Mouse (Mus musculus): ENCODE data around the gene Cdk19. TPM values are rescaled to one million over a fixed set of nuclear protein-coding genes. Genes with fewer than 3 reads are reported as not detected.

The Cdk19 gene
- polyA plus RNA-seq, 1 experiment from 2014 or later, result 7.3 TPM

DNA sequence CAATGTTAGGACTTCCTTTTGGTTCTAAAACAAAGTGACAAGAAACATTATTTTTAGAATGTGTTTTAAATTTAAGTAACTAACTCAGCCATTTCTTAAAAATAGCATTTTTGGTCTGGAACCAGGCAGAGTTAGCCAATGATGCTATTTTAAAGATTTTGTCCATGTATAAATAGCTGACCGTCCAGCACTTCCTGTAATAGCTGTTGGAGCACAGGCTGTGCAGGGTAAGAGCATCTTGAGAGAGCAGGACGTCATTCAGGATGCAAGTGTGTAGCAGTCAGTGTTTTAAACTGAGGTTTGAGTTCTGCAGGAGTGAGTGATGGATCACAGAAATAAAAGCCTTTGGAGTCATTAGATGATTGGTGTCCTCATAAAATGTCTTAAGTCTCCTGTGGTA lies 18.8 kb downstream of the Cdk19 start:
- Histone ChIP-seq H3K4me3 (replicated peaks; ENCODE audit: low read depth, low read length) (no peak overlapping the region), H3K4me1 (replicated peaks; ENCODE audit: insufficient read depth, low read length) (peaks cover 5% of the 10 kb centered on the region; the same call in 1 of the 2 replicates), H3K9ac (ENCODE audit: low read depth, low read length) (no peak overlapping the region), H3K27me3 (ENCODE audit: insufficient read depth, low read length) (no peaks in the 10 kb centered on the region), H3K36me3 (ENCODE audit: insufficient read depth, low read length) (no peaks in the 10 kb centered on the region), H3K4me2 (ENCODE audit: low read length) (no peak overlapping the region), H3K27ac (no peak overlapping the region), H3K9me3 (replicated peaks; ENCODE audit: low read length) (no peaks in the 10 kb centered on the region)
- no peak for TF ChIP-seq CTCF (IDR thresholded peaks at IDR 0.05; ENCODE audit: low read depth)
- ATAC-seq (replicated peaks; ENCODE audit: low FRiP score, low read depth) (no peak), DNase-seq (ENCODE audit: low spot score) (no peak)
- WGBS, result 45% methylated on average over 2 of the region's 2 CpGs

DNA sequence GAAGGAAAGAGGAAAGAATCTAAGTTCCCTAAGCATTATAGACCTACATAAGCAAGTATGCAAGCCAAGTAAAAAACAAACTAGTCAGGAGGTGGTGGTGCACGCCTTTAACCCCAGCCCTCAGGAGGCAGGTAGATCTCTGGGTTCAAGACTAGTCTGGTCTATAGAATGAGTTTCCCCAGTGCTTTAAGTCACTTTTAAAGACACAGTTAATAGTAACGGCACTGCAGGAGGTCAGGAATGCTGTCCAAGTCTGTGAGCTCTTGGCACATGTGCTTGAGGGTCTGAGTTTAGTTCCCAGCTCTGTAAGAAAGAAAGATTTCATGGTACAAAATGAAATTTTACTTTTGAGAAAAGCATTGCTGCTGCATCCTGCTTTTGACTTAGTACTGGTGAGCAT lies 19.8 kb downstream of the Cdk19 start:
- H3K36me3 ChIP-seq (ENCODE audit: insufficient read depth, low read length), result no peaks in the 10 kb centered on the region
- H3K27ac ChIP-seq, result no peak overlapping the region
- no peak overlapping the region for H3K9ac ChIP-seq (ENCODE audit: low read depth, low read length)
- no peak overlapping the region for H3K4me2 ChIP-seq (ENCODE audit: low read length)
- DNase-seq (ENCODE audit: low spot score), result no peak
- peaks cover 6% of the 10 kb centered on the region; the same call in 1 of the 2 replicates for H3K4me1 ChIP-seq (replicated peaks; ENCODE audit: insufficient read depth, low read length)
- ATAC-seq (replicated peaks; ENCODE audit: low FRiP score, low read depth), result no peak
- no peak overlapping the region for H3K4me3 ChIP-seq (replicated peaks; ENCODE audit: low read depth, low read length)
- H3K9me3 ChIP-seq (replicated peaks; ENCODE audit: low read length), result no peaks in the 10 kb centered on the region
- no peak for TF ChIP-seq CTCF (IDR thresholded peaks at IDR 0.05; ENCODE audit: low read depth)
- 82% methylated on average over 2 of the region's 2 CpGs for WGBS
- no peaks in the 10 kb centered on the region for H3K27me3 ChIP-seq (ENCODE audit: insufficient read depth, low read length)

DNA sequence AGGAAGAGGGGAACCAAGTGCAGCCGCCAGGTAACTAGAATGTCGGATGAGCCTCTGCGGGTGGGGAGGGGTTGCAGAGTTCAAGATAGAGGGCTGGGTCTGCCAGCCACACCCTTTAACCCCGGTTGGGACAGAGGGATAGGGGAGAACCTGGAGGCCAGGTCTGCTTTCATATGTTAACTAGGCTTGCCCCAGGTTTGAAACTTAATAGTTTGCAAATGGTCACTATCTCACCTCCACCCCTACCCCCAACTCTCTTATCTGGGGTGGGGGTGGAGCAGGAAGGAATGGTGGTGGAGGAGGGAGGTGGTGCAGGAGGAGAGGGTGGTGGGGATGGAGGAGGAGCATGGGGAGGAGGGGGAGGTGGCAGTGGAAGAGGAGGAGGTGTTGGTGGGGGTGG lies 23.6 kb downstream of the Cdk19 start:
- no peak for TF ChIP-seq CTCF (IDR thresholded peaks at IDR 0.05; ENCODE audit: low read depth)

DNA sequence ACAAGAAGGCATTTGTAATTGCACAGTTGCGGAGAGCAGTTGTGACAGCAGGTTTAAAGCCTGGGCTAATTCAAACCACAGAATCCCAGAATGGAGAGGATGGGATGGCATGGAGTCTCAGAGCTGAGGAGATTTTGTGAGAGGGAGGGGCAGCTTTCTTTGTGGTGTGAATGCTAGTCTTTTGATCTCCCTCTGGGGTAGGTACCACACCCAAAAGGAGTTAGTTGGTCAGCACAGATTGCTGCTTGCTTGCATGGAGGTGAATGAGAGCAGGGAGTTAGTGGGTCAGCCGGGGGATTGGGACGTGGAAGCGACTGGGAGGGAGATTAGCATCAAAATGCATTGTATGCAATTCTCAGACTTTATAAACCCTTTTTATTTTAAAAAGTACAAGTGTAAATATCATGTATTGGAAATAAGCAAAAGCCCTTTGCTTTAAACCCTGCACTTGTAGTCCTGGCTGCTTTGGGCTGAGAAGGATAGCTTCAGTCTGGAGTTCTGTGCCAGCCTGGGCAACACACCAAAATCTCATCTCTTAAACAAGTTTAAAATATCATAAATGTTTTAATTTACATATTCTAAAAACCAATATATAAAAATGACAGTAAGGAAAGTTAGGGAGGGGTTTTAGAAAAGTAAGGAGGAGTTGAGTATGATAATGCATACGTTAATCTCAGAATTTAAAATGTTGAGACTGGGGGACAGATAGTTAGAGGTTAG lies 25.4 kb downstream of the Cdk19 start:
- ATAC-seq (replicated peaks; ENCODE audit: low FRiP score, low read depth) (no peak), DNase-seq (ENCODE audit: low spot score) (no peak)
- H3K27ac ChIP-seq, result no peak overlapping the region
- H3K4me3 ChIP-seq (replicated peaks; ENCODE audit: low read depth, low read length), result no peak overlapping the region
- peaks cover 6% of the 10 kb centered on the region; the same call in 1 of the 2 replicates for H3K4me1 ChIP-seq (replicated peaks; ENCODE audit: insufficient read depth, low read length)
- TF ChIP-seq CTCF (IDR thresholded peaks at IDR 0.05; ENCODE audit: low read depth), result no peak
- no peaks in the 10 kb centered on the region for H3K36me3 ChIP-seq (ENCODE audit: insufficient read depth, low read length)
- no peaks in the 10 kb centered on the region for H3K27me3 ChIP-seq (ENCODE audit: insufficient read depth, low read length)
- no peaks in the 10 kb centered on the region for H3K9me3 ChIP-seq (replicated peaks; ENCODE audit: low read length)
- no peak overlapping the region for H3K9ac ChIP-seq (ENCODE audit: low read depth, low read length)
- WGBS, result 74% methylated on average over 5 of the region's 5 CpGs
- no peak overlapping the region for H3K4me2 ChIP-seq (ENCODE audit: low read length)

More for the DNA sequence above, 23.6 kb downstream of the Cdk19 start:
- 12% methylated on average over 4 of the region's 4 CpGs for WGBS
- Histone ChIP-seq H3K27ac (no peak overlapping the region), H3K4me3 (replicated peaks; ENCODE audit: low read depth, low read length) (no peak overlapping the region), H3K9ac (ENCODE audit: low read depth, low read length) (no peak overlapping the region), H3K36me3 (ENCODE audit: insufficient read depth, low read length) (no peaks in the 10 kb centered on the region), H3K9me3 (replicated peaks; ENCODE audit: low read length) (no peaks in the 10 kb centered on the region), H3K27me3 (ENCODE audit: insufficient read depth, low read length) (no peaks in the 10 kb centered on the region), H3K4me2 (ENCODE audit: low read length) (no peak overlapping the region), H3K4me1 (replicated peaks; ENCODE audit: insufficient read depth, low read length) (peaks cover 6% of the 10 kb centered on the region; the same call in 1 of the 2 replicates)
- DNase-seq (ENCODE audit: low spot score) (no peak), ATAC-seq (replicated peaks; ENCODE audit: low FRiP score, low read depth) (no peak)

DNA sequence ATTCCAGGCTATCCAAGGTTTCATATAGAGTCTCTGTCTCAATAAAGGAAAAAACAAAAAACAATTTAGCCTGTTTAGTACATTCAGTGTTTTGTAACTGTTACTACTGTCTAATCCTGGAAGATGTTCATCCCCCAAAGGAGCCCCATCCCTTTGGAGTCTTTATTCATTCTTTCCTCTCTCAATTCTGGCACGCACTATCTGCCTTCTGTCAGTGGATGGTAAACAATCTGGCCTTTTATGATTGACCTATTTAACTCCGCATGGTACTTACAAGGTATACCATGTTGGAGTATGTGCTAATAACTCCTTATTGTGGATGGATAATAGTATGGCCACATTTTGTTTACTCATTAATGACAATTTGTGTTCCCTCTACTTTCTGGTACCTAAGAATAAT lies 26.6 kb downstream of the Cdk19 start:
- H3K9me3 ChIP-seq (replicated peaks; ENCODE audit: low read length), result no peaks in the 10 kb centered on the region
- DNase-seq (ENCODE audit: low spot score) (no peak), ATAC-seq (replicated peaks; ENCODE audit: low FRiP score, low read depth) (no peak)
- H3K27me3 ChIP-seq (ENCODE audit: insufficient read depth, low read length), result no peaks in the 10 kb centered on the region
- no peak for TF ChIP-seq CTCF (IDR thresholded peaks at IDR 0.05; ENCODE audit: low read depth)
- H3K9ac ChIP-seq (ENCODE audit: low read depth, low read length), result no peak overlapping the region
- no peak overlapping the region for H3K27ac ChIP-seq
- no peak overlapping the region for H3K4me2 ChIP-seq (ENCODE audit: low read length)
- H3K4me3 ChIP-seq (replicated peaks; ENCODE audit: low read depth, low read length), result no peak overlapping the region
- no peaks in the 10 kb centered on the region for H3K36me3 ChIP-seq (ENCODE audit: insufficient read depth, low read length)
- peaks cover 6% of the 10 kb centered on the region; the same call in 1 of the 2 replicates for H3K4me1 ChIP-seq (replicated peaks; ENCODE audit: insufficient read depth, low read length)
- WGBS, result 89% methylated on average over 2 of the region's 2 CpGs

DNA sequence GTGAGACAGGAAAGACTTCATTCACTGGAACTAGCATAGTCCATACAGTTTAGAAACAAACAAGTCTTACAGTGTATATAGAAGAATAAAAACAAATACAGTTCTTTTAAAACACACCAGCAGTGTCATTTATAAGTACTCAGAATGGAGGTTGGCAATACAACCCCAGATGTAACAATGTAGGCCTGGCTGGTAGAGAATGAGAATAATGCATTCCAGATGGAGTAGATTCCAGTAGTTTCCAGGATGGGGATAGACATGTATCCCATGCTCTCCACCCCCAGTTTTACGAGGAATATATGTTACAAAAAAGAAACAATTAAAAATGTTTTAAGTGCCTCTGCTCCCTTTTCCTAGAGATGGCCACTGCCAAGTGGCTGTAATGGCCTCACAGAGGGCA lies 29.2 kb downstream of the Cdk19 start:
- ATAC-seq (replicated peaks; ENCODE audit: low FRiP score, low read depth), result no peak
- Histone ChIP-seq H3K4me1 (replicated peaks; ENCODE audit: insufficient read depth, low read length) (peaks cover 3% of the 10 kb centered on the region; the same call in 1 of the 2 replicates), H3K27me3 (ENCODE audit: insufficient read depth, low read length) (no peaks in the 10 kb centered on the region), H3K4me2 (ENCODE audit: low read length) (no peak overlapping the region), H3K27ac (no peak overlapping the region), H3K9ac (ENCODE audit: low read depth, low read length) (no peak overlapping the region), H3K4me3 (replicated peaks; ENCODE audit: low read depth, low read length) (no peak overlapping the region), H3K9me3 (replicated peaks; ENCODE audit: low read length) (no peaks in the 10 kb centered on the region), H3K36me3 (ENCODE audit: insufficient read depth, low read length) (no peaks in the 10 kb centered on the region)
- DNase-seq (ENCODE audit: low spot score), result no peak
- WGBS, result 63% methylated on average over 1 of the region's 1 CpGs
- TF ChIP-seq CTCF (IDR thresholded peaks at IDR 0.05; ENCODE audit: low read depth), result no peak

Data from kidney, postnatal 0 days (tissue).